Mouse (Mus musculus) midbrain, embryonic 13.5 days (tissue): ENCODE measurements around the gene Zc3h13. TPM values are rescaled to one million over a fixed set of nuclear protein-coding genes. Genes with fewer than 3 reads are reported as not detected.

Experiments used
- ATAC-seq: fragments of 200-750 bp; cut with Nextera tagmentation; 2 replicates; pipeline ENCODE4 v1.8.0; 2017; ENCODE audit warnings: mild to moderate bottlenecking, moderate TSS enrichment, moderate library complexity
- H3K27ac ChIP-seq: fragments of 300-500 bp; sonication (generic); 2 replicates; pipeline ENCODE4 v1.5.1; 2015; ENCODE audit warnings: inconsistent platforms, mild to moderate bottlenecking, moderate library complexity
- H3K27me3 ChIP-seq: fragments of 300-500 bp; sonication (generic); 2 replicates; pipeline ENCODE4 v1.6.1; 2015; ENCODE audit warnings: mild to moderate bottlenecking, inconsistent platforms
- H3K36me3 ChIP-seq: fragments of 300-500 bp; sonication (generic); 2 replicates; pipeline ENCODE4 v1.6.1; 2015; ENCODE audit warnings: mild to moderate bottlenecking, inconsistent platforms
- H3K4me1 ChIP-seq: fragments of 300-500 bp; sonication (generic); replicated peaks from 2 replicates; pipeline ENCODE4 v1.6.1; 2015; ENCODE audit warnings: inconsistent platforms
- H3K4me2 ChIP-seq: fragments of 300-500 bp; sonication (generic); replicated peaks from 2 replicates; pipeline ENCODE4 v1.6.1; 2015; ENCODE audit warnings: moderate library complexity, mild to moderate bottlenecking, inconsistent platforms
- H3K4me3 ChIP-seq: fragments of 300-500 bp; sonication (generic); replicated peaks from 2 replicates; pipeline ENCODE4 v1.5.1; 2015; ENCODE audit warnings: mild to moderate bottlenecking, inconsistent platforms
- H3K9ac ChIP-seq: fragments of 300-500 bp; sonication (generic); replicated peaks from 2 replicates; pipeline ENCODE4 v1.6.1; 2015; ENCODE audit warnings: mild to moderate bottlenecking, inconsistent platforms
- H3K9me3 ChIP-seq: fragments of 300-500 bp; sonication (generic); 2 replicates; pipeline ENCODE4 v1.6.1; 2016; ENCODE audit warnings: mild to moderate bottlenecking, inconsistent platforms
- whole genome bisulfite sequencing: fragments of 180-500 bp; shearing (Covaris S2); methylation state at CpG from one replicate; pipeline ENCODE4 v1.1.7; 2015; 5-methylcytosine and 5-hydroxymethylcytosine counted together
- microRNA-seq: library from miRNA; unstranded; fragments of <30 nt; microRNA quantifications from one replicate; pipeline ENCODE4, GENCODE M21; 2016
- polyA plus RNA-seq: library from polyadenylated mRNA; unstranded; fragments of >200 nt; fragmentation: Nextera tagmentation; extraction: Ambion mirVana; gene quantifications from 2 replicates; pipeline ENCODE4 v1.2.1, GENCODE M21; 2015

The Zc3h13 gene
- polyA plus RNA-seq, 1 experiment from 2014 or later = 45.4 TPM

DNA sequence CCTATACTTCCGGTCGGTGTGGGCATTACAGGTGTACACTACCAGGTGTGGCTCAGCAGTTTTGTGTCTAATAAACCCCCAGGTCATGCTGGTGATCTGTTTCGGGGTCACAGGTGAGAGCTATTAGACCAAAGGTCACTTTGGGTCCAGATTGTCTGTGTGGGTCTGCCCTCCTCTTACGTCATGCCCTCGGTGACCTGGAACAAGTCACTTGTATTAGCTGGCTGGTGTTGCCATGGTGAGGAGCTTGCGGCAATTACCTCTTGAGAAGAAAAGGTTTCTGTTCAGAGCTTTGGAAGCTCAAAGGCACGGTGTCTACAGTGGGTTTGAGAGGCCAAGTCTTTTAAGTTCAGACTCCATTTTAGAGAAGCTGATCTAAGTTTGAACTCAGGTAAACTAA lies 93.4 kb downstream of the Zc3h13 start:
- Histone ChIP-seq H3K27me3 (no peaks in the 10 kb centered on the region), H3K36me3 (no peaks in the 10 kb centered on the region), H3K9ac (no peak overlapping the region), H3K4me1 (peaks cover 17% of the 10 kb centered on the region), H3K4me2 (no peak overlapping the region), H3K9me3 (no peaks in the 10 kb centered on the region), H3K4me3 (no peak overlapping the region), H3K27ac (no peak overlapping the region)
- WGBS = 45% methylated on average over 7 of the region's 7 CpGs
- no peak for ATAC-seq

Small RNA genes within 50 kb of the gene (microRNA-seq; reads per million reads assigned to microRNA genes)
- gene Gm44482 = not detected

Other genes starting within 250 kb of the Zc3h13 start
- 0.09 and 0.10 TPM in 2 replicates for gene Lrrc63, start 153.5 kb upstream of the Zc3h13 start, polyA plus RNA-seq
- 13.7 and 16.6 TPM in 2 replicates for gene Lcp1, start 153.3 kb upstream of the Zc3h13 start, polyA plus RNA-seq
- 0.19 TPM in 1 of 2 replicates, not detected in the other for gene Cpb2, start 42.1 kb upstream of the Zc3h13 start, polyA plus RNA-seq
- 2.7 and 3.5 TPM in 2 replicates for gene Siah3, start 171.6 kb downstream of the Zc3h13 start, polyA plus RNA-seq